ENCODE assay signal across 12 mouse cellular contexts in genomic region chr17:88327791-88328190, GRCm38 (mm10).
"Had no signal": no experiment of that assay in that cellular context is flagged by ENCODE, and none has a peak within 500 bp of the region (broad histone marks: within the 10 kb centered on the region; RNA-seq: fewer than 3 reads in every experiment).

No protein-coding gene starts in this region.

- H3K4me1 ChIP-seq: liver, embryonic 12.5 days had no signal

- H3K27ac ChIP-seq: kidney, embryonic 15.5 days; limb, embryonic 15.5 days; liver, embryonic 12.5 days; midbrain, embryonic 13.5 days; neural tube, embryonic 13.5 days; stomach, postnatal 0 days had no signal

- H3K9ac ChIP-seq: kidney, embryonic 15.5 days; limb, embryonic 15.5 days; liver, embryonic 12.5 days; lung, embryonic 14.5 days; midbrain, embryonic 13.5 days; neural tube, embryonic 13.5 days had no signal

- H3K9me3 ChIP-seq: kidney, embryonic 15.5 days; limb, embryonic 15.5 days; midbrain, embryonic 13.5 days had no signal

- H3K27me3 ChIP-seq: kidney, embryonic 15.5 days; limb, embryonic 15.5 days; liver, embryonic 12.5 days had no signal

- ATAC-seq: liver, embryonic 12.5 days; midbrain, embryonic 13.5 days had no signal

- H3K4me3 ChIP-seq: kidney, embryonic 15.5 days; limb, embryonic 15.5 days; liver, embryonic 12.5 days; midbrain, embryonic 13.5 days; neural tube, embryonic 13.5 days had no signal

- H3K36me3 ChIP-seq: kidney, embryonic 15.5 days; limb, embryonic 15.5 days; liver, embryonic 12.5 days; midbrain, embryonic 13.5 days; neural tube, embryonic 13.5 days had no signal

- DNase-seq: kidney, adult 2 months; kidney, postnatal 14 days; layer of hippocampus, postnatal 36 days; lung, embryonic 14.5 days; lung, postnatal 10 days; right cerebral cortex, postnatal 14 days had no signal

- H3K4me2 ChIP-seq: kidney, embryonic 15.5 days; limb, embryonic 15.5 days; liver, embryonic 12.5 days; lung, embryonic 14.5 days; midbrain, embryonic 13.5 days; neural tube, embryonic 13.5 days had no signal
